Mouse (Mus musculus) erythroblast, adult 5-6 weeks (primary cell): Measurements from ENCODE around the gene Olfr1352. TPM values are rescaled to one million over a fixed set of nuclear protein-coding genes. Genes with fewer than 3 reads are reported as not detected.
"Not testable (repeated sequence)": the region's sequence is repeated elsewhere in the genome, so short reads cannot be mapped to it uniquely, and the experiment has no call there.

Source experiments
- ATAC-seq: replicated peaks from 2 replicates; pipeline ENCODE4 v1.8.0; 2016; ENCODE audit warnings: moderate number of reproducible peaks, mild to moderate bottlenecking, moderate TSS enrichment, inconsistent platforms; ENCODE audit not compliant: poor library complexity, low FRiP score, severe bottlenecking
- total RNA-seq, 2 experiments: library from RNA; stranded (forward) in 1 of 2; stranded (reverse) in 1 of 2; fragments of 150-400 nt in 1 of 2; fragments of 200-764, 138-1000 nt in 1 of 2; gene quantifications; 2 replicates each; pipeline versions ENCODE4 v1.2.3 to v1.2.4; 2015 to 2017; ENCODE audit warnings: low replicate concordance in 2 of 2

Olfr1352 gene
- total RNA-seq (2015; ENCODE audit: low replicate concordance) (not detected in 2 replicates), total RNA-seq (2017; ENCODE audit: low replicate concordance) (0.51 TPM in 1 of 2 replicates, not detected in the other)

DNA sequence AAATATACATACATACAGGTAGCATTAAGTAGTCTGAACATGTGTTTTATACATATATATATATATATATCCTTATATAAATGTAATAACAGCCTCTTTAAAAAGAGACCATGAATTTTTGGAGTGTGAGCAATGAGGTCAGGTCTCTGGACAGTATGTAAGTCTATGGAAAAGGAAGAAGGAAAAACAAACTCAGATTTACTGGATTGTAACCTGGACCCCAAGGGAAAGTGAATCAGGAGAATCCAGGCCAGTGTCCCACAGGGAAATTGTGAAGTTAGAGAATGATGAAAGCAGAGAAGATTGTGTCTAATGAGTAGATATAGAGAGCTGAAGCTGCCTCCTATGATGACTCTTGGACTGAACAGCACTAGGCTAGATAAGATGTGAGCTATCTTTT, at the start of gene Olfr1352:
Gene Olfr1352, plus strand, starts transcription at position 301 of the 400 bp plus-strand sequence.
- no peak for ATAC-seq

- ATAC-seq: not testable (repeated sequence)
These were observed 30.5 kb upstream of the Olfr1352 start, which contains the start of gene Olfr8 for GRCm38 (mm10) chr10:78950336-78950735. Gene Olfr8, plus strand, starts transcription at chr10:78950636.

DNA sequence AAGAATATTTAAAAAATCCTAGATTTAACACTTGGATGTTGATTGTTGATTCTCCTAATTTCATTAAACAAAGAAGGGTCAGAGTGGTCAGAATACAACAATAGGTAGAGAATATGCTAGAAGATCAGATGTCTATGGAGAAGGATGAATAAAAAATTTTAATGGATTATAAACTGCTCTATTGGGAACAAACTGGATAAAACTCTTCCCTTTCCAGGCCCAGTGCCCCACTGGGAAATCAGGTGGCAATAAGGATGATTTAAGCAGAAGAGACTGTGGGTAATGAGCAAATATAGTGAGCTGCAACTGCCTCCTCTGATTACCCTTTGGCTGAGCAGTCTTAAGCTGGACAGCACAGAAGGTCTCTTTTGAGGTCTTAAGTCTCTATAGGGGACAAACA, 17.8 kb upstream of the Olfr1352 start, which contains the start of gene Olfr1353:
Gene Olfr1353, plus strand, starts transcription at position 301 of the 400 bp plus-strand sequence.
- not testable (repeated sequence) for ATAC-seq

- ATAC-seq: no peak
These were observed 31.3 kb downstream of the Olfr1352 start, which contains the start of gene Olfr1351 for GRCm38 (mm10) chr10:79012172-79012571. Gene Olfr1351, plus strand, starts transcription at chr10:79012472.

DNA sequence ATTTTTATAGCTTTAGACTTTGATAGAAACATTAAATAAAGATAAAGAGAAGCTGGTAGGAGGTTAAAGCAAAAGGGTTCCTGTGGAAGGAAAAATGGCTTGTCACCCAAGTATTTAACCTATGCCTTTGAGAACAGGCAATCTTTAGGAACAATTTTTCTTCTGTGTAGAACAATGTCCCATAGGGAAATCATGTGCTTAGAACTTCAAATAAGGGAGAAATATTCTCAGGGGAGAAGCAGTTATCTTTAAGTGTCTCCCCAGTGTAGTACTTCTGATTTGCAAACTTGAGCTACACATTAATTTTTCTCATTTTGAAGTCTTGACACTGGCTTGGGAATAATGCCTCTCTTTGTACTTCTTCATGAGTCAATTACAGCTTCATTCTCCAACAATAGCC, 47.6 kb downstream of the Olfr1352 start, which contains the start of gene Olfr57:
Gene Olfr57, plus strand, starts transcription at position 301 of the 400 bp plus-strand sequence.
- no peak for ATAC-seq

Other genes with a start within 250 kb of the Olfr1352 start
- gene Ccdc105, start 228.0 kb upstream of the Olfr1352 start, total RNA-seq (2015; ENCODE audit: low replicate concordance): not detected in 2 replicates
- gene Ccdc105, start 228.0 kb upstream of the Olfr1352 start, total RNA-seq (2017; ENCODE audit: low replicate concordance): not detected in 2 replicates
- not detected in 2 replicates for gene Slc1a6, start 200.6 kb upstream of the Olfr1352 start, total RNA-seq (2015; ENCODE audit: low replicate concordance)
- not detected in 2 replicates for gene Slc1a6, start 200.6 kb upstream of the Olfr1352 start, total RNA-seq (2017; ENCODE audit: low replicate concordance)
- not detected in 2 replicates for gene Olfr1356, start 128.9 kb upstream of the Olfr1352 start, total RNA-seq (2015; ENCODE audit: low replicate concordance)
- gene Olfr1356, start 128.9 kb upstream of the Olfr1352 start, total RNA-seq (2017; ENCODE audit: low replicate concordance): not detected in 2 replicates
- not detected in 2 replicates for gene Olfr1355, start 105.5 kb upstream of the Olfr1352 start, total RNA-seq (2015; ENCODE audit: low replicate concordance)
- gene Olfr1355, start 105.5 kb upstream of the Olfr1352 start, total RNA-seq (2017; ENCODE audit: low replicate concordance): not detected in 2 replicates
- gene Olfr1354, start 67.9 kb upstream of the Olfr1352 start, total RNA-seq (2015; ENCODE audit: low replicate concordance): not detected in 2 replicates
- not detected in 2 replicates for gene Olfr1354, start 67.9 kb upstream of the Olfr1352 start, total RNA-seq (2017; ENCODE audit: low replicate concordance)
- not detected in 2 replicates for gene Olfr8, start 30.4 kb upstream of the Olfr1352 start, total RNA-seq (2015; ENCODE audit: low replicate concordance)
- gene Olfr8, start 30.4 kb upstream of the Olfr1352 start, total RNA-seq (2017; ENCODE audit: low replicate concordance): not detected in 2 replicates
- not detected in 2 replicates for gene Olfr1353, start 17.7 kb upstream of the Olfr1352 start, total RNA-seq (2015; ENCODE audit: low replicate concordance)
- not detected in 2 replicates for gene Olfr1353, start 17.7 kb upstream of the Olfr1352 start, total RNA-seq (2017; ENCODE audit: low replicate concordance)
- gene Olfr1351, start 31.4 kb downstream of the Olfr1352 start, total RNA-seq (2015; ENCODE audit: low replicate concordance): not detected in 2 replicates
- not detected in 2 replicates for gene Olfr1351, start 31.4 kb downstream of the Olfr1352 start, total RNA-seq (2017; ENCODE audit: low replicate concordance)
- gene Olfr57, start 47.7 kb downstream of the Olfr1352 start, total RNA-seq (2015; ENCODE audit: low replicate concordance): not detected in 2 replicates
- gene Olfr57, start 47.7 kb downstream of the Olfr1352 start, total RNA-seq (2017; ENCODE audit: low replicate concordance): not detected in 2 replicates
- gene 2610008E11Rik, start 116.5 kb downstream of the Olfr1352 start, total RNA-seq (2015; ENCODE audit: low replicate concordance): 4.0 and 8.4 TPM in 2 replicates
- 5.3 and 12.1 TPM in 2 replicates for gene 2610008E11Rik, start 116.5 kb downstream of the Olfr1352 start, total RNA-seq (2017; ENCODE audit: low replicate concordance)
- gene Vmn2r80, start 167.7 kb downstream of the Olfr1352 start, total RNA-seq (2015; ENCODE audit: low replicate concordance): not detected in 2 replicates
- not detected in 2 replicates for gene Vmn2r80, start 167.7 kb downstream of the Olfr1352 start, total RNA-seq (2017; ENCODE audit: low replicate concordance)